Mouse (Mus musculus) heart, postnatal 14 days (tissue): Measurements from ENCODE around the gene Ncam2. TPM values are rescaled to one million over a fixed set of nuclear protein-coding genes. Genes with fewer than 3 reads are reported as not detected.

ENCODE experiments used
- DNase-seq, 2 experiments: peaks; one replicate each; pipeline ENCODE4 v3.0.0; 2021 to 2022
- intact Hi-C: fragments of 180-260 bp; cut with DNase I; formaldehyde crosslinking; loops from one replicate; pipeline ENCODE4 v1.15.1; 2025
- long read RNA-seq, 2 experiments: library from polyadenylated mRNA; stranded (forward); transcript quantifications; one replicate each; pipeline ENCODE4 v2.0.0; 2021
- total RNA-seq, 2 experiments: library from RNA; stranded (reverse); gene quantifications; 2 replicates each; pipeline ENCODE4 v1.2.3; 2021

Gene Ncam2
- under 1 TPM; 0.07 to 0.10 TPM for total RNA-seq
- long read RNA-seq, experiment 1: 0 reads
- long read RNA-seq, experiment 2: 0 reads

DNA sequence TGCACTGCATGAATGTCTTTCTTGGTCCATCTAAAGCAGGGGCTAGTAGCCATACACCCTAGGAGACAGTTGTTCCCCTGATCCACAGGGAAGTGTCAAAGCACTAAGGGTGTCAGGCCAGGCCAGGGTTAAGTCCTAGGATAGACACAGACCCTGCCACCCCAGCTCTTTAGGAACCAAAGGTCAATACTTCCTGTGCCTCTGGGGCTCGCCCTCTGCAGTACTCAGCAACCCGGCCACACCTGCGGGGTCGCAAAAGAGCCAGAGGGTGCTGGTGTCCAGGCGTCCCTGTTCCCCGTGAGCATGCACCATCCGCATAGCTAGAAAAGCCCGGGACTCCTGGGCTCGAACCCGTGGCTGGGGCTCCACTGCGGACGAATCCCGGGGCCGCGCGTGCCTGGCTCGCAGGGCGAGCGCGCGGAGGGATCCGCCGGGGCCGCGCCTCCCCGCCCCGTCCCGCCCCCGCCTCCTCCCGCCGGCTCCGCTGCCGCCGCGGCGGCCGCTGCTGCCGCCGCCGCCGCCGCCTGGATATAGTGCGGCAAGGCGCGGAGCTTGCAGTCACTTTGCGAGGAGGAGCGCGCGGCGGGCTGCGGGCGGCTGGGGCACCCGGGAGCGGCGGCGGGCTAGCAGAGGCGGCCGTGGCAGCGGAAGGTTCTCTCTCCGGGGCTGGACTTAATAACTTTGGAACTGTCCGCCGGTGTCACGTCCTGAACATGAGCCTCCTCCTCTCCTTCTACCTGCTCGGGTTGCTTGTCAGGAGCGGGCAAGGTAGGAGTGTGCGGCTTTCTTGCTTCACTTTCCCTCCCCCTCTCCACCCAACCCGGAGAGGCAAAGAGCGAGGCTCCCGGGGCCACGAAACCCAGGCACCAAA, at the start of gene Ncam2:
TSS of gene Ncam2 (plus strand) at position 497 of the 871 bp plus-strand sequence.
- intact Hi-C loops: no loop called here
- DNase-seq: peak; percentile 54 to 61

DNA sequence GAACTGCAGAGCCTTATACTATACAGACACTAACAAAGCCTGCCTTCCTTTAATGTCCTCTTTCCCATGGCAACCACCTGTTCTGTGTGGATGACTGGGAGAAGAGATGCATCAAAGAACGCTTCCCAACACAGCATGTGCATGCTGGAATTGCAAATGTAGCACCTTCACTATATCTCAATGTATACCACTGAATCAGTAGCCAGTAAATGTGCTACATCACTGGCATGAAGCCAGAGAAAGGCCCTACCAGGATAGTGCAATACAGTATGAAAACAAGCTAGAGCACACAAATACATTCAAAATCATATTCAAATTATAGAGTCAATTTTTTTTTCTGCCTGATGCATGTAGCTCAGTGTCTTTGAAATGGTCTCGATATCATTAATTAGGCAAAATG, 29.7 kb upstream of the Ncam2 start:
- intact Hi-C loops: no loop called here
- no peak for DNase-seq

DNA sequence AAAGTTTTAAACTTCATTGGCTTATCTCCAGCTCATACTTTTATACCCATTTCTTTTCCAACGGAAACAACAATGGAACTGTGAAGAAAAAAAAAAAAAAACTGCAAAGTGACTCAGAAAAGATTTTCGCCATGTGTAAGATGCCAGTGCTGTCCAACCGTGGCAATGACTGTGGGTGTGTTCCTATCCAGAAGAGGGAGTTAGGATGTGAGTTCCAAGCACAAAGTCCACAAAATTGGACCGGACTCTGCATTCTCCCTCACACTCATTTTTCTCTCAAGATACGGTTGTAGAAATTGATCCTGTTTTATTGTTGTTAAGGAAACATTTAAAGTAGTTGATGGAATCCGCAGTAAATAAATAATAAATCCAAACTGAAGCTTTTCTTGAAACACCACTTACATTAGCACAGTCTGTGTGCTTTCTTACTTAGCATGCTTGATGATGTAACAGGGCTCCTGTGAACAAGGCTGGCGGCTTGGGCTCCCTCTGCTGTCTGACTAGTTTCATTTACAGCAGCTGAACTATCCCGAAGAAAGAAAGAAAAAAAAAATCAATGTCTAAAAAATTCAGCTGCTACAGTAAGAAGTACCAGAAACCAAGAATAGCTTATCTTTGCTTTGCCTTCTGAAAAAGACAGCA, 25.1 kb upstream of the Ncam2 start:
- peak; percentile 6 to 27 for DNase-seq
- intact Hi-C loops: no loop called here

DNA sequence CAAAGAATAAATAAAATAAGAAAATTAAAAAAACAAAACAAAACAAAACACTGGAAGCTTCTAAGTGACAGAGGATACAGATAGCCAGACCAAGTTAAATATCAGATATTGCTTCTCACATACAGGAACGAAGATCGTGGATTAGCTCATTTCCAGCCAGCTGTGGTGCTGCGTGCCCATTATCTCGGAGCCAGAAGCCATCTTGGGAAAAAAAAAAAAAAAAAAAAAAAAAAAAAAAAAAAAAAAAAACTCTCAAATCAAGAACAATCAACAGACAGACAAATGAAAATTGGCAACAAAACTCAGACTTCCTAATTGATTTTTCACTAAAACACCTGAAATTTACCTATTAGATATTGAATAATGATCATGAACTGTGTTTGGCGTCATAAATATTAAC, 20.7 kb upstream of the Ncam2 start:
- no peak for DNase-seq
- intact Hi-C loops: no loop called here

DNA sequence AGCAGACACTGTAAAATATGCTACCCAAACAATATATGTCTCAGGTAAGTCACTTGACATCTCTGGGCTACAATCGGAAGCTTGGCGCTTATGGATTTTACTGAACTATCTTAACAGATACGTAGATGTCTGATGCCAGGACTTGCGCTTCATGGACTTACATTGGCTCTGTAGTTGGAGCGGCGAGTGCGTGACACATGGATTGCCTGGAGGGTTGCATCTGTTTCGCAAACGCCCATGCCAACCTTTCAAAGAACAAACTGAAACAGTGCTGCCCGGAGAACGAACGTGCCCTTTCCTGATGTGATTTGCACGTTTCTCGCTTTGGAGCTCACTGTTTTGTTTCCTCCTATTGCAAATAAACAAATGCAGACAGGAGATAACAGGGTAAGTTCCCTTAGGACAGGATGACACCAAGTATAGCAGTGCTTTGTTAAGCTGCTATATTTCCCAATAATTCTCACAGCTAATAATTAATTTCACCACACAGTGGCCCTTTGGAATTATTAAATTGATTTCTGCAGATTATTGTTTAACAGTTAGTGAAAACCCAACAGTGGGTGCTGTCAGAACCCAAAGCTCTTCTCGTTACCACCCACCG, 12.8 kb upstream of the Ncam2 start:
- no peak for DNase-seq
- intact Hi-C loops: no loop called here

DNA sequence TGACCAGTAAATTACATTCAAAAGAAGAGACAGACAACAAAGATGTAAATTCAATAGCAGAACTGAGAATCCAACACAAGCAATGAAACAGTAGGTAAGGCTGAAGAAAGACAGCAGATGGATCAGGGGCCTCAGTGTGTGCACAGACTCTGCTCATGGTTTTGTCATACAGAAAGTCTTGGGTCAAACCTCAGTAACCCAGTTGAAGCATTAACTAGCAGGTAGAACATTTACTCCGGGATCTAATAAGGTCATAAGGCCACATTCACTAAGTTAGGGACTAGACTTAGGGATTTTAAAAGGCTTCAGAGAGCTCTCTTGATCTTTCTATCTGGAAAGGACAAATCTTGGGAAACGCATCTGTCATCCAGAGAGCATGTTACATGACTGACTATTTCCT, 8.9 kb upstream of the Ncam2 start:
- intact Hi-C loops: no loop called here
- no peak for DNase-seq

DNA sequence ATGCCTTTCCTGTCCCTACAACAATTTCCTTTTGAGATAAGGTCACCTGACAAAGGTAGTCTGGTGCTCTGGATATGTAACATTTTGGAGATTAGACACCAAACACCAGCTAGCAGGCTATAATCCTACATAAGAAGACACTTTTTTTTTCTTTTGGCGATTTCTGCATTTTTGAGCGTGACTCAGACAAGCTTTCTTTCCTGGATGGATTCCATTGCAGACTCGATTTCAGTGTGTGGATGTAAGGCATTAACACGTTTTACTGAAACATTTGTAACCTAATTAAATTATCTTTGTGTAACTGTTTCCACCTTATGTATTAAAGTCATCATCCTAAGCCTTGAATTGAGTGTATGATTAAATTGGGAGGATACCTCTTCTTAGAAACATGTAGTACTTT, 7.9 kb upstream of the Ncam2 start:
- intact Hi-C loops: no loop called here
- no peak for DNase-seq

DNA sequence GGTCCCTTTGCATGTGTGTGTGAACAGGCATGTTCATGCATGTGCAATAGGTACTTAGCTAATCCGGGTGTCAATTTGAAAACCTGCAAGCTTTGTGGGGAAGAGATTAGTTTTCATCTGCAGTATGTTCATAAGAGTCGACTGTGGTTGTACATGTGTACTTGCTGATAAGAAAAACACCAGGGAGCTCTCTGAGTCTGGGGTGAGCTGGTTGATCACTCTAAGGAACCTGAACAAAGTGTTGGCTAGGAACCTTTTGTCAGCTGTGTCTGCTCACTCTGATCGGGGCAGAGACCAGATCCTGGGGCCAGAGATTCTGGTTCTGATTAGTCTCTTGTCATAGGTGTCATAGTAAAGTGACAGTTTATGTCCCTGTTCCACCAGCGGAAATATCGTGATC, 1.0 kb upstream of the Ncam2 start:
- DNase-seq: no peak
- intact Hi-C loops: no loop called here

DNA sequence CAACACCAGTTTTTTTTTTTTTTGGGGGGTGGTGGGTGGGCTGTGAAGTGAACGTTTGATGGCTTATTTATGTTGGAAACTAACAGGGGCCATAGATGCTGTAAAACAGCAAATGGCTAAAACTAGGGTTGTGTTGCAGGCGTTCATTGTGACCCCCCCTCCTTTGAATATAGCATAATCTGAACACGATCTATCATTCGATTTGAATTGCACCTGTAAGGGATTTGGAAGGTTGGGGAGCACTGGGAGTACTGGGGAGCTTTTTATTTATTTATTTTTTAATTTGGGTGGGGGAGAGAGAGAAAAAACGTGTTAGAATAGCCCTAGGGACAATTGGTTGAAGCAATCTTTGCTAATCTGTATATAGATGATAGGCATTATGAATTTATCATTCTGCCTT, 974 bp downstream of the Ncam2 start:
- intact Hi-C loops: no loop called here
- DNase-seq: no peak

DNA sequence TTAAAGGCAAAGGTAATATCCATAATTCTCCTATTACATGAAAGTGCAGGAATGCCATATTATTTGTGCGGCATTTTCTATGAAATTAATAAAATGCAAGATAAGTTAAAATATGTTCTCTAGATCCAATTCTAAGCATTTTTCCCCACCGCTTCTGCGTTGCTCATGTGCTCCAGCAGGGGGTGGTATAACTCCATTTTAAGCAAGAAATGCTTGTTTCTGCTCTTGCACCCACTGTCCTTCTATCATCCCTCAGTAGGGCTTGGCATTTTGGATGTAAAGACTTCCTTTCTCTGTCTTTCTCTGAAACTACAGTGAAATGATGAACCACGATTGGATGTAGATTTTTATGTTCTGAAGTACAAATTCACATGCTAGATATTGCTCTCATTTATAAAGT, 1.5 kb downstream of the Ncam2 start:
- intact Hi-C loops: loop anchor here (2.0 kb wide), 1 partner anchor 83 kb away; no protein-coding TSS in a partner anchor

DNA sequence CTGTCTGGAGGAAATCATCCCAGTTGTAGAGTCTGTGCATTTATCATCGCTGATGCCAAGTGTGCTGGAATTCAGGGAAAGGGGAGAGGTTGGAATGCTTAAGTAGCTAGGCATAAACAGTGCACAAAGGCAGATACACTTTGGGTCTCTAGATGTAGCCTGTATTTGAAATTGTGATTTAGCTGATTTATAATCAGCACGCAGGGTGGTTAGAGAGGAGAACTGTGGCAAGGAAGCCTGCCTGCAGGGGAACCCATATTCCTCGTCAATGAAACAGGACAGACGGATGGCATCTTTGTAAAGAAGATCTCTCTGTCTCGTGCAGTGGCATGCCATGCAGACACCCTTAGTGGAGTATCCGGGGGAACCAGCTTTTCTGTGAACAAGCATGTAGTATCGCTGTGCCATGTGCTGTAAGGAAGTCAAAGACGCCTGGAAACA, 2.2 kb downstream of the Ncam2 start:
- intact Hi-C loops: loop anchor here (2.0 kb wide), 1 partner anchor 82 kb away; no protein-coding TSS in a partner anchor
- no peak for DNase-seq

More for the DNA sequence above, 1.5 kb downstream of the Ncam2 start:
- peak; percentile 4 to 41 for DNase-seq

DNA sequence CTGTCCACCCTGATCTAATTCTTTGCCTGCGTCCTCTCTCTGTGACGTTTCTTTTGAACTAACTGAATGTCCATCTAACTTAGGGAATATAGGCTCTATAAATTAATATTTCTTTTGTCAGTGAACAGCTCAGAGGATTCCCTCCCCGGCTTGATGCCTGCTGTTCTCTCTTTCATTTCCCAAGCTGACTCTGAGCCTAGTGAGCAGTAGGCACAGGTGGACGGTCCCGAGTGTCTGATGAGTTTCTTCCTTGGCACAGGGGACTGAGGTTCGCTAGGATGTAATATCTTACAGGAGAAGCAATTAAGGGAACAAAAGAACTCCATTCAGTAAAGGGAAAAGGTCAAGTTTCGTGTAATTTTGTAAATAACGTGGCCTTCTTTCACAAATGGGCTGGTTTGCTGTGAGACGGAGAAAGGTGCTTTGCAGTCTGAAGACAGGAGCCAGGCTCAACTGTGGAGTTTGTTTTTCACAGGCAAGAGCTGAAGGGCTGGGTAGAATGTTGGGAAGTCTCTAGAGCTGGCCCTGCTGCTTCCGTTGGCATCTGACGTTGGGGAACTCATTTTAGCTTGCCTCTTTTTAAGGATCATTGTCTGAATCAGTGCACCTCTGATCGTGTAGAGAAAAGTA, 4.0 kb downstream of the Ncam2 start:
- DNase-seq: no peak
- intact Hi-C loops: no loop called here

DNA sequence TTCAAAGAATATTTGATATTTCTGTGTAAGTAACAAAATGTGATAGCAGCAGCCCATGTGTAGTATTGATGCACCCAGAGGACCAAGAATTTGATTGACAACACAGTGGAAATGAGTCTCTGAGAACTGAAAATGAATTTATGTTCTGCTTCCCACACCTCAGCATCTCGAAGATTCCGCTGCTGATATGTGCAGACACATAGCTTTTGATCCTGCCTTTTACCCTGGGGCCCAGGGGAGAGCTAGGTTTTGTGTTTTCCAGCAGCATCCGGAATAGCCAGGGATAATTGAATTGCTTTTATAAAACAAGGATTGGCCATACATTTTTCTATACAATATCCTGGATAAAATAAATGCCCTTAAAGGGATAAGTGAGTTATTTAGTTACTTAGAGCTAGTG, 20.7 kb downstream of the Ncam2 start:
- DNase-seq: no peak
- intact Hi-C loops: no loop called here

DNA sequence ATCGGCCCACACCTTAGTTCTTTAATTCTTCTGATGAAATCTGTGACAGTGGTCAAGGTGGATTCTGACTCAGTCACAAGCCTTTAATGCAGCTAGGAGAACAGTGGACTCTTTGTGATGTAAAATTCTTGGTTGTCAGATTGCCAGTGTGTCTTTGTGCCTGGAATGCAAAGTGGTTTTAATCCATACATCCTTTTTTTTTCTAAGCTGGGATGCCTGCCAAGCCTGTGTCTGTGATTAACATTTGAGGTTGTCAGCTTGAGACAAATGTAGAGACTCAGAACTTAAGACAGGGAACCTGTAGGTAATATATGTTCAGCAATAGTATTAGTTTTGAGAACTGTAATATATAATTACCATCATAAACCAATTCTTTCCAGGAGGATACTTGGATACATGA, 23.3 kb downstream of the Ncam2 start:
- intact Hi-C loops: no loop called here

DNA sequence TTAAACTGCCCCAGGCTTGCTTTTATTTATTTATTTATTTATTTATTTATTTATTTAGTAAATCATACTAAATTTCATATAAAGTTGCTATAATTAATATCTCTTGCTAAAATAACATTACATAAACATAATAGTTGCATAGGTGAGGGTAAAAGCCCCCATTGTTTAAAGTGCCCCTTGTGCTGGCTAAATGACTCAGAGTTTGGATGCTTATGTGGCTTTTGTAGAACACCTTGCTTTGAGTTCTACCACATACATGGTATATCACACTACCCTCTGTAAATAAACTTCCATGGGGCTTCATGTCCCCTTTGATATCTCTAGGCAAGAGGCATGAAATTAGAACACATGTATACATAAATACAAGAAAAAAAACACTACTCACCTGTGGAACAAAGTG, 23.8 kb downstream of the Ncam2 start:
- intact Hi-C loops: no loop called here
- DNase-seq: no peak

More for the DNA sequence above, 23.3 kb downstream of the Ncam2 start:
- DNase-seq: no peak

DNA sequence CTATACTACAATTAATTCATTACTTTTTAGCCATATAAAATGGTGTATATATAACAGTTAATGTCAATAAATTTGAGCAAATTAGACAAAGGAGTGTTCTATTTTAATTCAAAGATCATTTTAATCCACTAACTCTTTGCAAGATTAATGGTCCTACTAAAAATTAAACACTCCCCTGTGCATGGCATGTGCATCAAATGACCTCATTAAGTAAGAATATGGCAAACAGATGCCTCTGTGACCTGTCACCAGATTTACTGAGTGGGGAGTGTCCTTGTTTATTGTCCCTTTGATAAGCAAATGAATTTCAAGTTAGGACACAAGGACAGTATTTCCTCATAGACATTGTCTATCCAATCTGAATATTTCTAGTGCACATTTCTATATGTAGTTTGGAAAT, 54.4 kb downstream of the Ncam2 start:
- DNase-seq: no peak
- intact Hi-C loops: no loop called here

DNA sequence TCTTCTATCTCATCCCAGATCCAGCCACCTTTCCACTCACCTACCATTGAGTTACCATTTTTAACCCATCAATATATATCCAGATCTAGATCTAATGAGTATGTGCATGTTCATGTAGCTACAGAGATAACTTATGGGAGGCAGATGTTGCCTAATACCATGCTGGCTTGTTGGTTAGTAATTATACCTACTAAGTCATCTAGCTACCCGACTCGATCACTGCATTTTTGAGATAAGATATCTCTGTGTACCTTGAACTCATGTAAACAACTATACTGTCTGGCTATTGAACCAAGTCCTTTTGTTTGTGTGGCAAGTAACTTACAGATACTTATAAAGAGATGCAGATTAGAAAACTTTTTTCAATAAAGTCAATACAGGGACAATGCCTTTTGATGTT, 59.9 kb downstream of the Ncam2 start:
- intact Hi-C loops: no loop called here
- no peak for DNase-seq

DNA sequence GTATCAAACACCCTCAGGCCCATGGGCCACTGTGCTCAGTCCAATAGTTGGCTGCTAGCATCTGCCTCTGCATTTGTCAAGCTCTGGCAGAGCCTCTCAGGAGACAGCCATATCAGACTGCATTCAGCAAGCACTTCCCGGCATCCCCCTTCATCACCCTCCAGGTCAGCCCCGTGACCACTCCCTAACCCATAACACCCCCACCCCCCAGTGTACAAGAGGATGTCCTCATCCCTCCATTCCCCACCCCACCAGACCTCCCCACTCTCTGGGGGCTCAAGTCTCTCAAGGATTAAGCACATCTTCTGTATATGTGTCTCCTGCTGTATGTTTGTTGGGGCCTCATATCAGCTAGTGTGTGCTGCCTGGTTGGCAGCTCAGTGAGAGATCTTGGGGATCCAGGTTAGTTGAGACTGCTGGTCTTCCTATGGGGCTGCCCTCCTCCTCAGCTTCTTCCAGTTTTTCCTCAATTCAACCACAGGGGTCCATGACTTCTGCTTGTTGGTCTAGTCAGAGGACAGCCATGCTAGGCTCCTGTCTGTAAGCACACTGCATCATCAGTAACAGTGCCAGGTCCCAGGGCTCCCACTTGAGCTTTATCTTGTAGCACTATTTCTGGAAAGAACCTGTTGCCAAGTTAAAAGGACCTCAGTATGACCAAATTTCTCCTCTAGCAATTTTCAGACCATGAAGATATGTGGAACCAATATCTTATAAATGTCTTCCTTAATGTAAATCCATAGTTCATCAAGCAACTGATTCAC, 73.3 kb downstream of the Ncam2 start:
- intact Hi-C loops: no loop called here
- peak in 1 of 2 experiments; percentile 27 for DNase-seq

DNA sequence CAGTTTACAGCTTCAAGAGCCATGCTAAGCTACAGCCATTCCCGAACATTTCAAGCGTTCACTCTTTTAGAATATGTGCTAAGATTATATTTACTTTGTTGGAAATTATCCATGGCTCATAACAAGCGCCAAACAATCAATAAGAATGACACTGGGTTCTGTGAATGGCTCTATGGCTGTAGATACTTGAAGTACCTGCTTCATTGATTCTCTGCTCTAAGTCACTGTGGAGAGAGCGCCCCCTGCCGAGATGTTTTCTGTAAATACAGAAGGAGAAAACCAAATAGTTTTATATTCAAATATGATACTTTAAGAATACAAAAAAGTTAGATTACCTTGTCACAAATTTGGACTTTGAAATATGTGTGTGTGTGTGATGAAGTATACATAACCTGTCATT, 83.7 kb downstream of the Ncam2 start:
- intact Hi-C loops: loop anchor here (2.0 kb wide), 1 partner anchor 81 kb away; no protein-coding TSS in a partner anchor
- DNase-seq: peak; percentile 34 to 51
